Mouse (Mus musculus): Measurements from ENCODE around the gene Mpp6.

The Mpp6 gene

DNA sequence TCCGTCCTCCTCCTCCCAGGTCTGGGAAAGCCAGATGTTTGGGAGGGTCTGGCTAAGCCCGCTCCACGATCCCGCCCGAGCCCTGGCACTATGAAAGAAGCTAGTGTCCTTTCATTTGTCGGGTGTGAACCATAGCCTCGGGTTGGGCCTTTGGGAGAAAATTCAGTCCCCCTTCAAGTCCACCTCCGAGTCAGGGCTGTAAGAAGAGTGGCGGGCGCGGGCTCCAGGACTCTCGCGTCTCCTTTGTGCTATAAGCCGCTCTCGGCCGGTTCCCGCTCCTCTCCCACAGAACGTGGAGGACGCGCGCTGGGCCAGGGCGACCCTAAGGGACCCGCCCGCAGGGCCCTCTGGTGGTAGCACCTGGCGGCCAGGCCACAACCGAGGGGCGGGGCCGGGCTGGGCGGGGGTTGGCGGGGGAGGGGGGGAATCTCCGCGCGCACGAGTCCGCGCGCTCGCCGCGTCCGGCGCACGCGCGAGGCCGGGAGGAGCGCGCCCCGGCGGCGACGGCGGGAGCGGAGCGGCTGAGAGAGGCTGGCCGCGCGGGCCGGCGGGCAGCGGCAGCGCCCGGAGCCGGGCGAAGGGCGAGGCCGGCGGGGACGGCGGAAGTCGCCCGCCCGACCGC, at the start of gene Mpp6:
TSS of gene Mpp6 (plus strand) at position 485 of the 622 bp plus-strand sequence.
- DNase-seq (ENCODE audit: low read depth), result peak; percentile 81

DNA sequence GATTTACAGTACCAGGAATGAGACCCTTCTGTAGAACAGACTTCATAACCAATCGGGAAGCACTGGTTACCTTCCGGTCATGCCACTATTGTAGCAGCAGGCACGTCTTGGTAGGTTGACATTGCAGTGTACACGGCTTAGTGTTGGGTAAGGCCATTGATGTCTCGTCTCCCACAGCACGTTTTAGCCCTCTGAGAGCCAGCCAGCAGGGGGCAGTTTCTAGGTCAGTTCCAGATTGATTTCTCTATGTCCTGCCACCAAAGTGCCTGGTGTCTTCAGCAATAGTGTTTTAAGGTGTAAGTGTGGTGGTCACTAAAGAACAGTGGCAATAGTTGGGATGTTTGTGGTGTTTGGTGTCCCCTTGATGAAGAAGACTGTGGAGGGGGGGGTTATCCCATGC, 43.9 kb upstream of the Mpp6 start:
- peak; percentile 3 for DNase-seq (ENCODE audit: low read depth)

DNA sequence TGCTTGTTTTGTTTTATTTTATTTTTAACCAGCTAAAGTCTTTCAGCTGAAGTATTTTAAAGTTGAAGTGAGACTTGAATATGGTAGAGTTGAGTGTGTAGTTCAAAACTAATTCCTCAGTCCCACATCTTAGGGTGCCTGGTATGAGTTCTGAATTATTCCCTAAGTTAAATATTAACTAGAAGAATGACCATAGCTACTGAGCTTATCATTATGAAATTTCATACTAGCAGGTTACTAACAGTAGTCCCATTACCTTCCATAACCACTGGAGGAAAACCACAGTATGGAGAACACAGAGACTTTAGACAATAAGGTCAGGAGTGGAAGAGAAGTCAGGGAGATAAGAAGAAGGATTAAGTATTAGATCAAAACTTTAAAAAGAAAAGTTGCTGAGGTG, 41.6 kb upstream of the Mpp6 start:
- DNase-seq (ENCODE audit: low read depth), result no peak

DNA sequence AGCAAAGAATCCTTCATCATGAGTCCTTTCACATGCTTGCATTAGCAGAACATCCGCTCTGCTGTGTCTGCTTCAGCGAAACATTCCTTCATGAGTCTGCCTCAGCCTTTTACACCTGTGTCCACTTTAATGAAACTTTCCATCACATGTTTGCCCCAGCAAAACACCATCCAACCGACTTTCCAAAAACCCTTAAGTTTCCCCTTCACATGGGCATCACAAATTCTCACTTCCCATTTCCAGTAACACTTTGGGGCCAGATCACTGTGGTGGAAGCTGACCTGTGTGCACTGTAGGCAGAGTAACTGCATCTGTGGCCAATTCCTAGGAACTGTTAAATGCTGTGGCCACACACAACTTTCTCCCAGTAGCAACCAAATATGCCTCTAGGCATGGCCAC, 34.8 kb upstream of the Mpp6 start:
- DNase-seq (ENCODE audit: low read depth), result no peak

- no peak for DNase-seq (ENCODE audit: low read depth)
Measured at GRCm38 (mm10) chr6:50076473-50076872, 33.6 kb upstream of the Mpp6 start.

DNA sequence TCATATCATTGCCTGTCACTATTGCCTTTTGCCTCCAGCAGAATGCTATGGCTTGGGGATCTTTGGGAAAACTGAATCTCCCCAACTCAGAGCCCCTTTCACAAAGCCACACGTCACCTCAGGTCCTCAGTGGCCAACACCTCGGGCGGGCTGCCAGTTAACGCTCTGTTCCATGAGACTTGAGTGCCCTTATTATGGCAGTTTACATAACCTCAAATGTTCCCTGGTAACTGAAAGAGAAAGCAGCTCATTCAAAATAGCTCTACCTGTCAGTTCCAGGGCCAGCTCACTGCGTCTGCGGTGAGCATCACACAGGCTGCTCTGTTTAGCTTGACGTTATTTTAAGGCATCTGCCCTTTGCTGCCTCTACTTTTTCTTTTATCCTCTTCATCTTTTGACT, 29.6 kb upstream of the Mpp6 start:
- no peak for DNase-seq (ENCODE audit: low read depth)

DNA sequence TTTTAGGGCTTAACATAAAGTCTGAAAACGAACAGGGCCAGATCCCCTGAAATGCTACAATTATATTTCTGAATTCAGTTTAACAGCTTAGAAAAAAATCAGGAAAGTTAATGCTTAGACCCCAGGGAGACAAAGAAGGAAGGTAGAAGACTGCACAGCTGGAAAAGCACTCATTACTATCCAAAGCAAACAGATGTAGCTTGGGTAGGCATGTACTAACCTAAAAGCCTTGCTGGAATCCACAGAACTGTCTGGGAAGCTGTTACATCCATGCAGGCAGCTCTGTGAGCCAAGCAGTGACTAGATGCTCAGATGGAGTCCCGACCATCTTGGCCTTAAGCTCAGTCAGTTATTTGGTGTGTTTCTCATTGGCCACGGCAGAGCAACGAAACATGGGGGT, 24.8 kb upstream of the Mpp6 start:
- DNase-seq (ENCODE audit: low read depth), result no peak

GRCm38 (mm10) chr6:50089333-50089732, 20.7 kb upstream of the Mpp6 start:
- DNase-seq (ENCODE audit: low read depth), result no peak

DNA sequence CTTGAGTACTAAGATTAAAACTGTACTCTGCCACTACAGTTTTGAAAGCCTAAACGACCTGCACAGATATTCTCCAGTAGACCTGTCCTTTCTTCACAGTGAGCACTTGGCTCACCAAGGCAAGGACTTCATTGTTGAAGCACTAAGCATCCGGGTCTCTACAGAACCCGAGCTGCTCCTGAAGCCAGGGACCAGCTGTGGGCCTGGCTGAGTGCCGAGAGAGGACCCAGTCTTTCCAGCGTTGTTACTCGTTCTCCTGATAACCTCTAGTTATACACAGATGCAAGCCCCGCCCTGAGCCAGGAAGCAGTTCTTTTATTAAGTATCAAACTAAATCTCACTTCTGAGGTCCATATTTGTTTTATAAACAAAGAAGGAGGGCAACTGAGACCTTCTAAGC, 19.8 kb upstream of the Mpp6 start:
- no peak for DNase-seq (ENCODE audit: low read depth)

DNA sequence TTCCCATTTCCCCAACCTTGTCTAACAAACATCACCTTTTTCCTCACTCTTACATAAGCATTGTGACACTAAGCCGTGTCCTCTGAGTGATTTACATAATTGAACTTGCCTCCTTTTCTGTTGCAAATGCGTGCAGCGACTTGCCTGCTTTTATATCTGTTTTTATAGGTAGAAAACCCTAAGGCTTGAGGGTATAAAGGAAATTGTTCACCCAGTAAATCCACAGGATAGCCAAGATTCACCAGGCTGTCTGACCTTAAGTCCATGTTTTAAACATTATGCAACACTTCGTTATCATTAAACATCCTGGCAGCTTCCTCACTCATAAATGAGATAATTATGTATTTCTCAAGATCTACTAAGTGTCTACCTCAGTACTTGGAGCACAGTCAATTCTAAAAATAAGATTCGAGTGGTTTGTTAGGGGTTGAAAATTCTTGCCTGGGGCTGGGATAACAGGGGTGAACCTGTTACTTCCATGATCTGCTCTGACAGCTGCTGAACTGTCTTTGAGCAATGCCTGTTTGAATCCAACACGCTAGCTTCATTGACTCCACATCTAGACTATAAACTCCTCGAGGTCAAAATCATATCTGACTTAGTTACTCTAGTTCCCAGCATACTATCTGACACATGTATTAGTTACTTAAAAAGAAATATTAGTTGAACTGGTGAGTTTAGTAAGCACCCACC, 18.4 kb upstream of the Mpp6 start:
- DNase-seq (ENCODE audit: low read depth), result no peak

DNA sequence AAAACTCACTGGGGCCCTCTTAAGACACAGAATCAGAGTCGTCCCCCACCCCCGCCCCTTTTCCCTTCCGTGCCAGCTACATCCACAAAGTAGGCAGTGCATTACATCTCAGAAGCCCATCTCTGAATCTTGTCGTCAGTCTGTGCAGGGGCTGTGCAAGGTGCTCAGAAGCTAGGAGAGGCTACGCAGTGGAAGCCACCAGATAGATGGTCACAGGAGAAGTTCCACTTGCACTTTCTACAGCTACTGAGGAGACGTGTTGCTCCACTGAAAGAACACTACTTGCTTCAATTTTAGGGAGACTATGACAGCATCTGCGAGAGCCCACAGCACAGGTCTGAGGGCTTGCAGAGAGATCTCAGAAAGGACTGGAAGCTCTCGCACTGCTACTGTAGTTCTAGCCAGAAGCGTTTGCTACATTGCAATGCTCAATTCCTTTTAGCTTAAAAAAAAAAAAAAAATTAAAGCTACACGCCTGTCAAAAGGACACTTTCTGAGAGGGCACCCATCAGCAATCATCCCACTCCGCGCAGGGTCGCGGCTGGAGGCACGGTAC, 762 bp upstream of the Mpp6 start:
- DNase-seq (ENCODE audit: low read depth), result peak; percentile 51

- DNase-seq (ENCODE audit: low read depth), result peak; percentile 61
Measured at GRCm38 (mm10) chr6:50110379-50110941, 419 bp downstream of the Mpp6 start.

GRCm38 (mm10) chr6:50111111-50111655, 1.1 kb downstream of the Mpp6 start:
- peak; percentile 33 for DNase-seq (ENCODE audit: low read depth)

DNA sequence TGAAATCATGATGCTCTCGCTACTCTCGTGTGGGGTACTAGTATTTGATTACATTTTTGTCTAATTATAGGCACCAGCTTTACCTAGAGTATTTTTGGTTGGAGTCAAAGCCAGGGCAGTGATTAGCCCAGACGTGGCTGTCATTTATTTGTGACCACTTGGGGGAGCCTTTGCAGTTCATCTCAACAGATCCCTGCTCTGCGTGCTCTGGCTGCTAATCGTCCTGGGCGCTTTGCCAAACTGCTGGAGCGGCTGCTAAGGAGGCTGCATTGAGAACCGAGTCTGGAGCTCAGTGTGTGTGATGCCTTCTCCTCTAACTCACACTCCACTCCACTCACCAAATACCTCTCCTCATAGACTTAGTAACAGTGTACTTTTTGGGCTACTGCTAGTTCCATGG, 2.7 kb downstream of the Mpp6 start:
- DNase-seq (ENCODE audit: low read depth), result peak; percentile 90

DNA sequence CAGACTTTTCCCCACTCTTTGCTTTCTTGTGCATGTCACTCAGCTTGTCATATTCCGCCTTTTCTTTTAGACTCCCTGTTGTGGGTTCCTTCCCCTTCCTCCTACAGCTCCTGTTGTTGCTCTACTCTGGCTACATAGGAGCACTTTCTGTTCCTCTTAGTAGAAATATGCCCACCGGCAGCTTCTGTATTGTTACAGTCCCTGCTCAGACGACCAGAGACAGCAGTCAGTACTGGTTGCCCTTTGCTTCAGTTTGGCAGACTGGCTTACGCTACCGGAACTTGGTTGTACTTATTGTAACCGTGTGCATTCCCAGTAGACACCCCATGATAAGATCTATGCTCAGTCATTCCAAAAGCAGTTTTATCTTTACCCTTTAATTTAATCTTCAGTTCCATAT, 4.2 kb downstream of the Mpp6 start:
- no peak for DNase-seq (ENCODE audit: low read depth)

DNA sequence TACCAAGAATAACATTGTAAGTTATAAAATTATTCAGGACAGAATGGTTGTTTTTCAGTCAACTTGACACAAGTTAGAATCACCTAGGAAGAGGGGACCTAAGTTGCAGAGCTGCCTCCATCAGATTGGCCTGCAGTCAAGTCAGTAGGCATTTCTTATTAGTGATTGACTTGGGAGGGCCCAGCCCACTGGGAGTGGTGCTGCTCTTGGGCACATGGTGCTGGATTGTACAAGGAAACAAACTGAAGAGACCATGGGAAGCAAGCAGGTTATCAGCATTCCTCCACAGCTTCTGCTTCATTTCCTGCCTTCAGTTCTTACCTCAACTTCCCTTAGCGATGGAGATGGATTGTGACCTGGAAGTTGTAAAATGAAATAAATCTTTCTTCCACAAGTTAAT, 10.9 kb downstream of the Mpp6 start:
- DNase-seq (ENCODE audit: low read depth), result no peak

DNA sequence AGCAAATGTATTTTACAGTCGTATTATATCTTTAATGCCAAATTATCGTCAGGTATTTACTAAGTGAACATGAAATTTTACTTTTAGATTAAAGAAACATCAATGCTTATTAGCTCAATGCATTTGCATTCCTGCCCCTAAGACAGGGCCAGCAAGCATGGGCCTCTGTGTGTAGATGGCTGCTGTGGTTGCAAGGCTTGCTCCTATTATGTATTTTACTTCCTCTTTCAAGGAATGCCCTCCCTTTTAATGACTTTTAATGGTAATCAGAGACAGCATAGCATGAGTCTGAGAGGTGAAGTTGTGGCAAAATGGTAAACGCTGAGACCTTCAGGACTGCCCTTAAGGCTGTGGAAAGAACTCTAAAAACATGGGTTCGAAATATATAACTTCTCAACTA, 12.8 kb downstream of the Mpp6 start:
- no peak for DNase-seq (ENCODE audit: low read depth)

- DNase-seq (ENCODE audit: low read depth), result no peak
Measured at GRCm38 (mm10) chr6:50124197-50124596, 14.2 kb downstream of the Mpp6 start.

DNA sequence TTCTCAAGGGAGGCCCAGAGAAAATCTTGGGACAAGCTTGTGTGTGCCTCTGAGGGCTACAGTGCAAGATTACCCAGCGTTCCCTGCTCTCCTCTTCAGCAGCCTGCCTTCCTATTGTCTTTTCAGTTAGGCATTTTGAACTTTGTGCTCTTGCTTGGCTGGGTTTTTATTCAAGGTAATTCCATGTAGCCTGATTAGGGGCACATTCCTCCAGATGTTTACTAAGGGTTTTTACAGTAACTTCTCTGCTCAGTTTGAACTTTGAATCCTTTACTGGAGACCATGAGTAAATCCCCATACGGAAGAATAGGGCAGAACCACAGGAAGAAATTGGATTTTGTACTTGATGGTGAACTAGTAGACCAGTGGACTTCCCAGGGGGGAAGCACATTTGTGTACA, 16.3 kb downstream of the Mpp6 start:
- DNase-seq (ENCODE audit: low read depth), result no peak

- no peak for DNase-seq (ENCODE audit: low read depth)
Measured at GRCm38 (mm10) chr6:50127536-50127935, 17.5 kb downstream of the Mpp6 start.

GRCm38 (mm10) chr6:50137651-50138050, 27.6 kb downstream of the Mpp6 start:
- DNase-seq (ENCODE audit: low read depth), result no peak

GRCm38 (mm10) chr6:50139526-50139925, 29.5 kb downstream of the Mpp6 start:
- DNase-seq (ENCODE audit: low read depth), result no peak

GRCm38 (mm10) chr6:50146158-50146557, 36.1 kb downstream of the Mpp6 start:
- peak; percentile 37 for DNase-seq (ENCODE audit: low read depth)
